Mouse (Mus musculus) heart, embryonic 13.5 days (tissue): ENCODE data around the gene Msl1. TPM values are rescaled to one million over a fixed set of nuclear protein-coding genes. Genes with fewer than 3 reads are reported as not detected.
A peak's percentile ranks its signal among the peaks of the same experiment; 100 is the strongest.

Experiments used
- ATAC-seq: fragments of 200-750 bp; cut with Nextera tagmentation; 2 replicates; pipeline ENCODE4 v1.8.0; 2017; ENCODE audit warnings: moderate TSS enrichment; ENCODE audit not compliant: insufficient number of reproducible peaks, low FRiP score, low TSS enrichment; ENCODE audit errors: extremely low read depth
- H3K27ac ChIP-seq: fragments of 300-500 bp; sonication (generic); replicated peaks from 2 replicates; pipeline ENCODE4 v1.5.1; 2015; ENCODE audit warnings: moderate library complexity, mild to moderate bottlenecking, inconsistent platforms
- H3K27me3 ChIP-seq: fragments of 300-500 bp; sonication (generic); replicated peaks from 2 replicates; pipeline ENCODE4 v1.6.1; 2015; ENCODE audit warnings: mild to moderate bottlenecking, inconsistent platforms
- H3K36me3 ChIP-seq: fragments of 300-500 bp; sonication (generic); 2 replicates; pipeline ENCODE4 v1.6.1; 2015; ENCODE audit warnings: mild to moderate bottlenecking, inconsistent platforms
- H3K4me1 ChIP-seq: fragments of 300-500 bp; sonication (generic); 2 replicates; pipeline ENCODE4 v1.6.1; 2015; ENCODE audit warnings: inconsistent platforms
- H3K4me2 ChIP-seq: fragments of 300-500 bp; sonication (generic); 2 replicates; pipeline ENCODE4 v1.6.1; 2015; ENCODE audit warnings: inconsistent platforms, mild to moderate bottlenecking, moderate library complexity
- H3K4me3 ChIP-seq: fragments of 300-500 bp; sonication (generic); 2 replicates; pipeline ENCODE4 v1.5.1; 2015; ENCODE audit warnings: moderate library complexity, mild to moderate bottlenecking, inconsistent platforms
- H3K9ac ChIP-seq: fragments of 300-500 bp; sonication (generic); 2 replicates; pipeline ENCODE4 v1.6.1; 2015; ENCODE audit warnings: inconsistent platforms, mild to moderate bottlenecking, moderate library complexity
- H3K9me3 ChIP-seq: fragments of 300-500 bp; sonication (generic); 2 replicates; pipeline ENCODE4 v1.6.1; 2016; ENCODE audit warnings: inconsistent platforms
- WGBS: fragments of 180-500 bp; shearing (Covaris S2); methylation state at CpG from one replicate; pipeline ENCODE4 v1.1.7; 2015; ENCODE audit warnings: mixed read lengths; 5-methylcytosine and 5-hydroxymethylcytosine counted together
- polyA plus RNA-seq: library from polyadenylated mRNA; unstranded; fragments of >200 nt; fragmentation: Nextera tagmentation; extraction: Ambion mirVana; gene quantifications from 2 replicates; pipeline ENCODE4 v1.2.1, GENCODE M21; 2015

Gene Msl1
- polyA plus RNA-seq, 1 experiment from 2014 or later = 14.6 TPM

DNA sequence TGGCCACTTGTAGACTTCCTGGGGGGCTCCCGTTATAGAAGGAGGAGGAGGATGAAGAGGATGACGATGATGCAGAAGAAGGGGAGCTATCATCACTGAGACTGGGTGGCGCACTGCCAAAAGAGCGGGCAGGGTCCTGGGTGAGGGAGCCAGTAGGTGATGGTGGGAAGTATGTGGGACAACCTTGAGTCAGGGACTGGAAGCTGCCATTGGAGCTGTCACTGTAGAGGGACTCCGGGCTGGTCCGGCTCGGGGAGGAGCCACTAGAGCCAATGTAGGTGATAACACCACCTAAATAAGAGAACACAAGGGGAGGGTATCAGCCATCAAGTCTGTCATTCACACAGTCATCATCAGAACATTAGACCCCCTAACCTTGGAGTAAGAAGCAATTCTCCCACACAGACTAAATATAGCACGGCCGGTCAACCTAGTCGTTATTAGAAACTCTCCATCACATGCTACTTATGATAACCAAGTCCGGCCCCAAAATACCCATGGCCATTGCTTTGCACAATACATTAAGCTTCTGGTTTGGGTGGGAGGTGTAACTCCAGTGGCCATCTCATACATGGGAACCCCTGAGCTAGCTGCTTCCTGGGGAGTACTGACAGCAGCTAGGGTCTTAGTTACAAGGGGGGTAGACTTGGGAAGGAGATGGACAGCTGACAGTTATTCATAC, 23.3 kb upstream of the Msl1 start:
- Histone ChIP-seq H3K4me1 (peaks cover 96% of the 10 kb centered on the region), H3K9ac (peak overlapping the region; percentile 72), H3K9me3 (no peaks in the 10 kb centered on the region), H3K4me2 (peak overlapping the region; percentile 85), H3K36me3 (peaks cover 34% of the 10 kb centered on the region), H3K27ac (peak overlapping the region; percentile 99), H3K4me3 (peak overlapping the region; percentile 58), H3K27me3 (no peaks in the 10 kb centered on the region)
- 57% methylated on average over 11 of the region's 11 CpGs for WGBS
- no peak for ATAC-seq

- H3K36me3 ChIP-seq = peaks cover 34% of the 10 kb centered on the region
- H3K9ac ChIP-seq = peak overlapping the region; percentile 72
- H3K4me3 ChIP-seq = peak overlapping the region; percentile 58
- no peaks in the 10 kb centered on the region for H3K27me3 ChIP-seq
- WGBS = 29% methylated on average over 8 of the region's 8 CpGs
- no peak; the same call in 1 of the 2 replicates for ATAC-seq
- peaks cover 96% of the 10 kb centered on the region for H3K4me1 ChIP-seq
- H3K9me3 ChIP-seq = no peaks in the 10 kb centered on the region
- H3K27ac ChIP-seq = peak overlapping the region; percentile 99
- H3K4me2 ChIP-seq = peak overlapping the region; percentile 85
Observed at GRCm38 (mm10) chr11:98772667-98773171, 22.6 kb upstream of the Msl1 start.

DNA sequence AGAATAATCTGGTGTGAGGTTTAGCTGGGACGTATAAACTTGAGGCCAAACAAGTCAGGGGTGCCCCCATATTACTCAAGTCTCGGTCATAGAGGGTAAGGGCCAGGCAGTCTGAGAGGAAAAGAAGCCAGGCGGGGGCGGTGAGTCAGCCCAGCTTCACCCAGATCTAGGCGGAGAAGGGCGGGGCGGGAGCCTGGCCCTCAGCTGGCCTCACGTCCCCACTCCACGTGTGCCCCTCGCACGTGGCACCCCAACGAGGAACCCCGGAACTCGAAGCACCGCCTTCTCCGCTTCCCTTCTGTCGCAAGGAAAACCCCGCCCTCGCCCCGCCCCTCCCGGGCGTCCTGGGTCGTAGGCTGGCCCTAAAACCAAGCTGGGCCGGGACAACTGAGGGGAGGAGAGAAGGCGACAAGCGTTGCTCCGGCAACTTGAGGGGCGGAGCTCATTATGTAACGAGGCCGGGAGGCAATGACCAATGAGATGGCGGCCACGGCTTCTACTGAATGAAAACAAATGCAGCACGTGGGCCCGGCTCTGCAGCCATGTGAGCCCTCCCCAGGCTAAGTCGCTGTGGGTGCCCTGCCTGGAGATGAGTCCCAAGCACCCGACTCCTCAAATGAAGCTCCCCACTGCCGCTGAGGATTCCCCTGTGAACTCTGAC, 21.6 kb upstream of the Msl1 start:
- H3K4me3 ChIP-seq = peak overlapping the region; percentile 58
- peak; percentile 84 for ATAC-seq
- WGBS = 1% methylated on average over 37 of the region's 37 CpGs

DNA sequence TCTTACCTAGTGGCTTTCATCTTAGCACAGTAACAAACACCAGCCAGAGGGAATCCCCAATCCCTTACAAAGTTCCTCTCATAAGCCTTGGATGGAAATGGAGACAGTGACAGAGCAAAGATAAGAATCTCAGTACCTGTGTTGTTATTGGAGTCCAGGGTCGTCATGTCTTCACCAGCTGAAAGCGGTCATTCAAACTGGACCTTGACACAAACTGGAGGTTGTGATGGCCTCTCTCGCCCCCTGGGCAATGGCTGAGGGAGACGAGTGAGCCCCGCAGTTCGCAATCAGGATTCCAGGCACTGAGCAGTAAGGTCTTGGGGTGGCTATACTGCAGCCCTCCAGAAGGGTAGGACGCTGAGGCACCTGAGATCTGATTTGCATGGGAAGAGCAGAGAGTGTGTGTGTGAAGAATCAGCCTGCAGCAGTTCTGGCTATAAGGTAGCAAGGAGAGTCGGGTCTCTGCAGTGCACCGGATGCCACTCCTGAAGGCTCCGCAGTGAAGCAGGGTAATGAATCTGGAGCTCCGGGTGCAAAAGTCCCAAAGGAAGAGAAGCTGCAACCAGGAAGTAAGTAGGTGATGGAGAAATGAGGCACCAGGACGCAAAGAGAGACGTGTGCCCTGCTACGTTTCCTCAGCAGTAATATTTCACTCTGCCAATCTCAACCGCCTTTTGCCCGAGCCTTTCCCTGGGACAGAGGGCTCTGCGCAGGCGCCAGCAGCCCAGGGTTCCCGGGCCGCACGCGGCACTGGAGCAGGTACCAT, 20.6 kb upstream of the Msl1 start, which contains the start of gene Nr1d1:
TSS of gene Nr1d1 (minus strand) at position 752 of the 766 bp plus-strand sequence.
- Histone ChIP-seq H3K9ac (peak within 1 kb of the TSS; percentile 83), H3K4me2 (peak within 1 kb of the TSS; percentile 85), H3K27me3 (no peaks in the 10 kb centered on the region), H3K4me3 (peak within 1 kb of the TSS; percentile 58), H3K36me3 (peaks cover 19% of the 10 kb centered on the region), H3K27ac (peak within 1 kb of the TSS; percentile 99), H3K9me3 (no peaks in the 10 kb centered on the region), H3K4me1 (peaks cover 81% of the 10 kb centered on the region)
- no peak for ATAC-seq
- under 1% methylated on average over 22 of the region's 22 CpGs for WGBS

More for the DNA sequence above, 21.6 kb upstream of the Msl1 start:
- Histone ChIP-seq H3K36me3 (peaks cover 29% of the 10 kb centered on the region), H3K9me3 (no peaks in the 10 kb centered on the region), H3K4me1 (peaks cover 91% of the 10 kb centered on the region), H3K9ac (peak overlapping the region; percentile 83), H3K27ac (peak overlapping the region; percentile 99), H3K4me2 (peak overlapping the region; percentile 85), H3K27me3 (no peaks in the 10 kb centered on the region)

DNA sequence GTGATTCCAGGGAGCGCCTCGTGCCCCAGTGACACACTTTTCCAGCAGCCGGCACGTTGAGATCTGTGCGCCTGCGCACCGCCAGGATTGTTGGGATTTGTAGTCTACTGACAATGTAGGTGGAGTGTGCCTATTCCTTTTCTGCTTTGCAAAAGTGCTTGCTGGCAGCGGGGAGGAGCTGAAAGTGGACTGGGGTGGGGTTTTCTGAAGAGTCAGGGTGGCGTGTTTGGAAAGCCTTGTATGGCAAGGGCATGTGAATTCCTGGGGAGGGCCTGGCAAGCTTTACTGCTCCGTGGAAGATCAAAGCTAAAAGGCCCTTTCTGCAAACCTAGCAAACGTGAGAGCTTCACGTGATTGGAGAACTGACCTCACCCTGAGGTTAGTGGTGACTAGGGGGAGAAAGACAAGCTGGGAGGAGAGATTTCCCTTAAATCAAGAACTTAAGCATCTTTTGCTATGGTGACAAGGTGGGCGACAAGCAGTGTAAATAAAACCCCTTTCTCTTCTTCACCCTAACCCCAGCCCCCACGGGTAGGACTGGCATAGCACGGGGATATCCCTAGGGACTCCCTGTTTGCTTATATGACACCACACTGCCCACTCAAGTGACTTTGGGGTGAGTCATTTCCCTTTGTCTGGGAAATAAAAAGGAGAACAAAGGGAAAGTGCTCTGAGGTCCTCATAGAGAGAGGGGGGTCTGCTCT, 19.8 kb upstream of the Msl1 start:
- peaks cover 12% of the 10 kb centered on the region for H3K36me3 ChIP-seq
- WGBS = 3% methylated on average over 15 of the region's 15 CpGs
- peaks cover 73% of the 10 kb centered on the region for H3K4me1 ChIP-seq
- H3K4me3 ChIP-seq = peak overlapping the region; percentile 58
- peak overlapping the region; percentile 99 for H3K27ac ChIP-seq
- ATAC-seq = peak; percentile 66
- H3K9me3 ChIP-seq = no peaks in the 10 kb centered on the region
- peak overlapping the region; percentile 83 for H3K9ac ChIP-seq
- H3K27me3 ChIP-seq = no peaks in the 10 kb centered on the region
- H3K4me2 ChIP-seq = peak overlapping the region; percentile 85

DNA sequence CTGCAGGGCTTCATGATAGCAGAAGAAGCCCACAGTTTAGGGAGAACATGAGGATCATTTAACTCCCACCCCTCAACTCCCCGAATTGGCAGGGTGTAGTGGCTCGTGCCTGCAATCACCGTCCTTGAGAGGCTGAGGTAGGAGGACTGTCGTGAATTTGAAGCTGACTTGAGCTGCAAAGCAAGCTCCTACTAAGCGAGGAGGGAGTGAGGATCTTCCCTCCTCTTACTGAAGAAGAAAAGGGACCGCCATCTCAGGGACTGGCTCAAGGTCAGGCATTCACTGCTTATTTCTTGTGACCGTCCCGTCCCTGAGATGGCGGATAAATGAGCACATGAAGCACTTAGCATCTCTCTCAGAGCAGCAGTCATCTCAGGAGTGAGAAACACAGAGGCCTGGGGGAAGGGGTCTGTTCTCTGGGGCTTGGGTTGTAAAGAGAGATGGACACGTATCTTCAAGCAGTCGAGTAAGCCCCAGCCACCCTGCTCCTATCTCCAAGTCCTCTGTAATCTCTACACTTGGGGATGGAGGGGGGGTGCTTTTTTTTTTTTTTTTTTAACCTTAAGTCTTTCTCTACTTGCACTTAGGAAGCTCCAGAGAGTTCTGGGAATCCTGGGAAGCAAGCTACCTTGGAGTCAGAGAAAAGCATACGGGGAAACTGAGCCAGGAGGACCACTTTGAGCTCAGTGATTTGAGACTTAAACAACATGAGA, 19.1 kb upstream of the Msl1 start:
- H3K9me3 ChIP-seq = no peaks in the 10 kb centered on the region
- peaks cover 5% of the 10 kb centered on the region for H3K36me3 ChIP-seq
- H3K9ac ChIP-seq = peak overlapping the region; percentile 81
- no peaks in the 10 kb centered on the region for H3K27me3 ChIP-seq
- peak overlapping the region; percentile 85 for H3K4me2 ChIP-seq
- H3K27ac ChIP-seq = peak overlapping the region; percentile 99
- peak overlapping the region; percentile 58 for H3K4me3 ChIP-seq
- WGBS = 25% methylated on average over 12 of the region's 12 CpGs
- ATAC-seq = no peak
- H3K4me1 ChIP-seq = peaks cover 68% of the 10 kb centered on the region

- peak overlapping the region; percentile 85 for H3K4me2 ChIP-seq
- peak overlapping the region; percentile 99 for H3K27ac ChIP-seq
- H3K36me3 ChIP-seq = no peaks in the 10 kb centered on the region
- ATAC-seq = no peak
- 15% methylated on average over 9 of the region's 9 CpGs for WGBS
- H3K9ac ChIP-seq = peak overlapping the region; percentile 81
- no peaks in the 10 kb centered on the region for H3K27me3 ChIP-seq
- no peaks in the 10 kb centered on the region for H3K9me3 ChIP-seq
- H3K4me1 ChIP-seq = peaks cover 68% of the 10 kb centered on the region
- peak overlapping the region; percentile 11 for H3K4me3 ChIP-seq
Observed at GRCm38 (mm10) chr11:98776843-98777590, 18.3 kb upstream of the Msl1 start.

DNA sequence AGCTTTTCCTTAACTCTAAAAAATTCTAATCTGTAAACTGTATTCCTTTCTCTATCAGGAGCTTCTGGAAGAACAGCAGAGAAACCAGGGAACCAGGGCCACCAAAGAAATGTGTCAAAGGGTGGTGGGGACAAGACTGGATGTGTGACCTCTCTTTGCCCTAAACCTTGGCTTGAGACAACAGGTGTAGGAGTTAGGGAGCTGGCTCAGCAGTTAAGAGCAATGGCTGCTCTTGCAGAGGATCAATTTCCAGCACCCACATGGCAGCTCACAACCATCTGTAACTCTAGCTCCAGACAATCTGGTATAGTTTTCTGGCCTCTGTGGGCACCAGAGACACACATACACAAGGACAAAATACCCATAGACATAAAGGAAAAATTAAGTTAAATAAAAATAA, 17.4 kb upstream of the Msl1 start:
- no peak for ATAC-seq

DNA sequence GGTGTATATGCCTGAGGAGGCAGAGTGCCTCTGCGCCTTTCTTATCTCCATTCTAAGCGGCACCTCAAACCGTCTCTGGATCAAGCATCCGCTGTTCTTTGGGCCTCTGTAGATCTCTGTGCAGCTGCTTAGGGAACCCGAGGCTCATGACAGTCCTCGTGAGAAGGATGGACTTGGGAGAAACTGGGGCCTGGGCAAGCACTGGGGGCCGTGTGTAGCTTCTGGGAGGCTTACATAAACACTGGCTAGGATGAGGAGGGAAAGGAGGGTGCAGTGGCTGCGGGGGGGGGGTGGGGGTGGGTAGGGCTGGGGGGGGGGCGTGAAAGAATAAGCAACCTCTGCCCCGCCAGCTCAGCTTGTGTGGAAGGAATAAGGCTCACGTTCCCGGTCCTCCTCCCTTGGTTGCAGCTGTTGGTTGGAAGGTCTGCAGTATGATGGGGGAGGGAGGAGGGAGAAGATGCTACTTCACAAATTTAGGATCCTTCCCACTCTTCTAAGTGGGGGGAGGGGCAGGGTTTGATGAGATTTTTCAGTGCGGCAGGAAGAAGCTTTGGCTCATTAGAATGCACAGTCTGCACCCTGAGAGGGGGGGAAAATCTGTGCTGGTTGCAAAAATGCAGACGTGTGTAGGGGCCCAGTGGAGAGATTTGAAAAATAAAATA, 13.3 kb upstream of the Msl1 start:
- Histone ChIP-seq H3K4me2 (peak overlapping the region; percentile 67), H3K36me3 (no peaks in the 10 kb centered on the region), H3K27ac (peak overlapping the region; percentile 98), H3K4me3 (no peak overlapping the region), H3K4me1 (peaks cover 69% of the 10 kb centered on the region), H3K27me3 (no peaks in the 10 kb centered on the region), H3K9me3 (no peaks in the 10 kb centered on the region), H3K9ac (peak overlapping the region; percentile 78)
- 13% methylated on average over 14 of the region's 14 CpGs for WGBS
- ATAC-seq = no peak

More for the DNA sequence above, 17.4 kb upstream of the Msl1 start:
- Histone ChIP-seq H3K36me3 (no peaks in the 10 kb centered on the region), H3K27ac (peak overlapping the region; percentile 99), H3K4me3 (no peak overlapping the region), H3K9me3 (no peaks in the 10 kb centered on the region), H3K27me3 (no peaks in the 10 kb centered on the region), H3K4me1 (peaks cover 68% of the 10 kb centered on the region), H3K9ac (0 out of 2 replicates have a peak overlapping the region, but pooled peaks have one; percentile 50), H3K4me2 (no peak overlapping the region)
